In genomic region chr6:116845990-116846862, GRCm38 (mm10) we compare ENCODE assay signal across 17 mouse cellular contexts.
DNase-seq lines count a peak whose midpoint lies in the region; TF ChIP-seq lines count a peak whose summit lies in the region.
"Had no signal": no experiment of that assay in that cellular context is flagged by ENCODE, and none has a peak within 500 bp of the region (broad histone marks: within the 10 kb centered on the region; RNA-seq: fewer than 3 reads in every experiment).

No protein-coding gene starts in this region.

- DNase-seq in heart, postnatal 10 days: peak; percentile 5 to 19
- DNase-seq in heart, postnatal 25 days (ENCODE audit: low spot score): no peak
- peak; percentile 43 to 64 for DNase-seq in layer of hippocampus, adult 2 months (ENCODE audit: low spot score in 2 of 2)
- DNase-seq in layer of hippocampus, postnatal 10 days (ENCODE audit: low spot score in 2 of 2): no peak
- DNase-seq in brain, adult 2 months (ENCODE audit: low read depth, low spot score): peak; percentile 68
- DNase-seq in layer of hippocampus, adult 9-10 months (ENCODE audit: low spot score): peak; percentile 22
- DNase-seq in frontal cortex, postnatal 14 days (ENCODE audit: low spot score in 2 of 2): no peak
- DNase-seq in cerebellum, adult 18-20 months: no peak
- DNase-seq: adrenal gland, postnatal 25 days; cerebellum, adult 9-11 months; liver, embryonic 13.5 days; lung, postnatal 10 days; thymus, postnatal 4 days had no signal

- H3K4me3 ChIP-seq in layer of hippocampus, adult 2 months: no peak overlapping the region
- H3K4me3 ChIP-seq: erythroblast, embryonic 14.5 days; forebrain, embryonic 15.5 days; limb, embryonic 10.5 days; liver, embryonic 13.5 days; neural tube, embryonic 13.5 days had no signal

- intact Hi-C loops in heart, postnatal 10 days (cut with DNase I): no loop called here
- intact Hi-C loops in heart, postnatal 25 days (cut with DNase I): no loop called here

- no peak for TF ChIP-seq CTCF in layer of hippocampus, adult 2 months (conservative IDR thresholded peaks at IDR 0.05)

- peak overlapping the region; percentile 54; the same call in 1 of the 2 replicates for H3K27ac ChIP-seq in layer of hippocampus, adult 2 months
- H3K27ac ChIP-seq: forebrain, embryonic 15.5 days; limb, embryonic 10.5 days; liver, embryonic 13.5 days; neural tube, embryonic 13.5 days had no signal

Comparison
In these comparisons a context has a peak if more than half of its experiments do, and no peak if none do; other contexts are left out.
1. DNase-seq: peak in heart, postnatal 10 days (2 of 2), layer of hippocampus, adult 2 months (2 of 2), brain, adult 2 months (single experiment) and layer of hippocampus, adult 9-10 months (single experiment); none in heart, postnatal 25 days (single experiment), layer of hippocampus, postnatal 10 days (0 of 2), frontal cortex, postnatal 14 days (0 of 2) and cerebellum, adult 18-20 months (0 of 2).